Mouse (Mus musculus): ENCODE measurements around the gene Rexo4. TPM values are rescaled to one million over a fixed set of nuclear protein-coding genes. Genes with fewer than 3 reads are reported as not detected.

The Rexo4 gene
- 58.8 TPM in 2 replicates for polyA plus RNA-seq (2014; fragmentation: Nextera tagmentation; extraction: Ambion mirVana)

GRCm38 (mm10) chr2:26963923-26964723, at the start of gene Rexo4:
TSS of gene Rexo4 (minus strand) at chr2:26964386.
- Histone ChIP-seq H3K9me3 (ENCODE audit: control insufficient read depth, low read length) (0 out of 2 replicates have a peak, but pooled peaks cover 4% of the 10 kb centered on the region), H3K36me3 (ENCODE audit: control insufficient read depth, insufficient read depth, low read length) (peaks cover 17% of the 10 kb centered on the region), H3K27me3 (replicated peaks; ENCODE audit: control insufficient read depth, insufficient read depth, low read length) (no peaks in the 10 kb centered on the region), H3K4me1 (replicated peaks; ENCODE audit: control insufficient read depth, insufficient read depth, low read length) (peaks cover 8% of the 10 kb centered on the region), H3K4me3 (ENCODE audit: low read depth, low read length) (peak within 1 kb of the TSS; percentile 88), H3K9ac (ENCODE audit: low read depth, low read length) (peak within 1 kb of the TSS; percentile 93), H3K27ac (ENCODE audit: low read depth, low read length) (peak within 1 kb of the TSS; percentile 99), H3K4me2 (peak within 1 kb of the TSS; percentile 91)
- under 1% methylated on average over 50 of the region's 50 CpGs for WGBS
- ATAC-seq (replicated peaks; ENCODE audit: low FRiP score) (peak; percentile 92), DNase-seq (ENCODE audit: low spot score) (peak; percentile 93)

- peak within 1 kb of the TSS; percentile 66; the same call in 1 of the 2 replicates for H3K27ac ChIP-seq (ENCODE audit: low read depth, low read length)
- WGBS: under 1% methylated on average over 41 of the region's 43 CpGs
Measured at GRCm38 (mm10) chr2:27009714-27010244, 45.6 kb upstream of the Rexo4 start, which contains the start of gene Cacfd1. TSS of gene Cacfd1 (plus strand) at chr2:27009926.

GRCm38 (mm10) chr2:27007701-27008100, 43.5 kb upstream of the Rexo4 start:
- whole genome bisulfite sequencing: 58% methylated on average over 7 of the region's 7 CpGs
- Histone ChIP-seq H3K4me3 (ENCODE audit: low read depth, low read length) (no peak overlapping the region), H3K4me1 (replicated peaks; ENCODE audit: control insufficient read depth, insufficient read depth, low read length) (peaks cover 14% of the 10 kb centered on the region), H3K27ac (ENCODE audit: low read depth, low read length) (no peak overlapping the region), H3K9ac (ENCODE audit: low read depth, low read length) (no peak overlapping the region), H3K4me2 (no peak overlapping the region), H3K9me3 (ENCODE audit: control insufficient read depth, low read length) (no peaks in the 10 kb centered on the region), H3K27me3 (replicated peaks; ENCODE audit: control insufficient read depth, insufficient read depth, low read length) (no peaks in the 10 kb centered on the region), H3K36me3 (ENCODE audit: control insufficient read depth, insufficient read depth, low read length) (no peaks in the 10 kb centered on the region)
- DNase-seq (ENCODE audit: low spot score): no peak
- ATAC-seq (replicated peaks; ENCODE audit: low FRiP score): no peak

More at GRCm38 (mm10) chr2:27009714-27010244, 45.6 kb upstream of the Rexo4 start, which contains the start of gene Cacfd1:
- peaks cover 14% of the 10 kb centered on the region for H3K4me1 ChIP-seq (replicated peaks; ENCODE audit: control insufficient read depth, insufficient read depth, low read length)
- H3K9ac ChIP-seq (ENCODE audit: low read depth, low read length): peak within 1 kb of the TSS; percentile 91
- H3K9me3 ChIP-seq (ENCODE audit: control insufficient read depth, low read length): no peaks in the 10 kb centered on the region
- H3K27me3 ChIP-seq (replicated peaks; ENCODE audit: control insufficient read depth, insufficient read depth, low read length): no peaks in the 10 kb centered on the region
- ATAC-seq (replicated peaks; ENCODE audit: low FRiP score) (peak; percentile 98), DNase-seq (ENCODE audit: low spot score) (peak; percentile 92)
- H3K4me3 ChIP-seq (ENCODE audit: low read depth, low read length): peak within 1 kb of the TSS; percentile 82
- peaks cover 9% of the 10 kb centered on the region; the same call in 1 of the 2 replicates for H3K36me3 ChIP-seq (ENCODE audit: control insufficient read depth, insufficient read depth, low read length)
- peak within 1 kb of the TSS; percentile 92 for H3K4me2 ChIP-seq

GRCm38 (mm10) chr2:27006255-27006654, 42.1 kb upstream of the Rexo4 start:
- H3K9ac ChIP-seq (ENCODE audit: low read depth, low read length): no peak overlapping the region
- no peaks in the 10 kb centered on the region for H3K9me3 ChIP-seq (ENCODE audit: control insufficient read depth, low read length)
- no peak for DNase-seq (ENCODE audit: low spot score)
- peaks cover 14% of the 10 kb centered on the region for H3K4me1 ChIP-seq (replicated peaks; ENCODE audit: control insufficient read depth, insufficient read depth, low read length)
- WGBS: 59% methylated on average over 4 of the region's 4 CpGs
- ATAC-seq (replicated peaks; ENCODE audit: low FRiP score): no peak
- no peak overlapping the region for H3K27ac ChIP-seq (ENCODE audit: low read depth, low read length)
- H3K4me3 ChIP-seq (ENCODE audit: low read depth, low read length): no peak overlapping the region
- H3K27me3 ChIP-seq (replicated peaks; ENCODE audit: control insufficient read depth, insufficient read depth, low read length): no peaks in the 10 kb centered on the region
- H3K4me2 ChIP-seq: no peak overlapping the region
- H3K36me3 ChIP-seq (ENCODE audit: control insufficient read depth, insufficient read depth, low read length): no peaks in the 10 kb centered on the region

- Histone ChIP-seq H3K9ac (ENCODE audit: low read depth, low read length) (no peak overlapping the region), H3K4me1 (replicated peaks; ENCODE audit: control insufficient read depth, insufficient read depth, low read length) (no peaks in the 10 kb centered on the region), H3K27me3 (replicated peaks; ENCODE audit: control insufficient read depth, insufficient read depth, low read length) (no peaks in the 10 kb centered on the region), H3K9me3 (ENCODE audit: control insufficient read depth, low read length) (no peaks in the 10 kb centered on the region), H3K4me2 (no peak overlapping the region), H3K36me3 (ENCODE audit: control insufficient read depth, insufficient read depth, low read length) (no peaks in the 10 kb centered on the region), H3K4me3 (ENCODE audit: low read depth, low read length) (no peak overlapping the region), H3K27ac (ENCODE audit: low read depth, low read length) (no peak overlapping the region)
- DNase-seq (ENCODE audit: low spot score) (no peak), ATAC-seq (replicated peaks; ENCODE audit: low FRiP score) (no peak)
- WGBS: 87% methylated on average over 7 of the region's 7 CpGs
Measured at GRCm38 (mm10) chr2:26997993-26998392, 33.8 kb upstream of the Rexo4 start.

GRCm38 (mm10) chr2:26997498-26997897, 33.3 kb upstream of the Rexo4 start:
- Histone ChIP-seq H3K9ac (ENCODE audit: low read depth, low read length) (no peak overlapping the region), H3K4me2 (no peak overlapping the region), H3K27ac (ENCODE audit: low read depth, low read length) (no peak overlapping the region), H3K9me3 (ENCODE audit: control insufficient read depth, low read length) (no peaks in the 10 kb centered on the region), H3K27me3 (replicated peaks; ENCODE audit: control insufficient read depth, insufficient read depth, low read length) (no peaks in the 10 kb centered on the region), H3K4me1 (replicated peaks; ENCODE audit: control insufficient read depth, insufficient read depth, low read length) (no peaks in the 10 kb centered on the region), H3K36me3 (ENCODE audit: control insufficient read depth, insufficient read depth, low read length) (no peaks in the 10 kb centered on the region), H3K4me3 (ENCODE audit: low read depth, low read length) (no peak overlapping the region)
- ATAC-seq (replicated peaks; ENCODE audit: low FRiP score) (no peak), DNase-seq (ENCODE audit: low spot score) (no peak)
- WGBS: 88% methylated on average over 1 of the region's 1 CpGs

- H3K9ac ChIP-seq (ENCODE audit: low read depth, low read length): no peak overlapping the region
- no peaks in the 10 kb centered on the region for H3K4me1 ChIP-seq (replicated peaks; ENCODE audit: control insufficient read depth, insufficient read depth, low read length)
- H3K27me3 ChIP-seq (replicated peaks; ENCODE audit: control insufficient read depth, insufficient read depth, low read length): no peaks in the 10 kb centered on the region
- H3K36me3 ChIP-seq (ENCODE audit: control insufficient read depth, insufficient read depth, low read length): no peaks in the 10 kb centered on the region
- no peaks in the 10 kb centered on the region for H3K9me3 ChIP-seq (ENCODE audit: control insufficient read depth, low read length)
- no peak overlapping the region for H3K27ac ChIP-seq (ENCODE audit: low read depth, low read length)
- ATAC-seq (replicated peaks; ENCODE audit: low FRiP score): no peak
- H3K4me2 ChIP-seq: no peak overlapping the region
- 61% methylated on average over 3 of the region's 3 CpGs for WGBS
- no peak for DNase-seq (ENCODE audit: low spot score)
- no peak overlapping the region for H3K4me3 ChIP-seq (ENCODE audit: low read depth, low read length)
Measured at GRCm38 (mm10) chr2:26993936-26994335, 29.8 kb upstream of the Rexo4 start.

- Histone ChIP-seq H3K4me1 (replicated peaks; ENCODE audit: control insufficient read depth, insufficient read depth, low read length) (no peaks in the 10 kb centered on the region), H3K36me3 (ENCODE audit: control insufficient read depth, insufficient read depth, low read length) (no peaks in the 10 kb centered on the region), H3K9ac (ENCODE audit: low read depth, low read length) (no peak overlapping the region), H3K4me3 (ENCODE audit: low read depth, low read length) (no peak overlapping the region), H3K4me2 (no peak overlapping the region), H3K27me3 (replicated peaks; ENCODE audit: control insufficient read depth, insufficient read depth, low read length) (peaks cover 6% of the 10 kb centered on the region; the same call in 1 of the 2 replicates), H3K9me3 (ENCODE audit: control insufficient read depth, low read length) (no peaks in the 10 kb centered on the region), H3K27ac (ENCODE audit: low read depth, low read length) (no peak overlapping the region)
- no peak for DNase-seq (ENCODE audit: low spot score)
- no peak for ATAC-seq (replicated peaks; ENCODE audit: low FRiP score)
- WGBS: 82% methylated on average over 5 of the region's 5 CpGs
Measured at GRCm38 (mm10) chr2:26984640-26985039, 20.5 kb upstream of the Rexo4 start.
